Mouse (Mus musculus): Measurements from ENCODE around the gene Zfp182.

DNA sequence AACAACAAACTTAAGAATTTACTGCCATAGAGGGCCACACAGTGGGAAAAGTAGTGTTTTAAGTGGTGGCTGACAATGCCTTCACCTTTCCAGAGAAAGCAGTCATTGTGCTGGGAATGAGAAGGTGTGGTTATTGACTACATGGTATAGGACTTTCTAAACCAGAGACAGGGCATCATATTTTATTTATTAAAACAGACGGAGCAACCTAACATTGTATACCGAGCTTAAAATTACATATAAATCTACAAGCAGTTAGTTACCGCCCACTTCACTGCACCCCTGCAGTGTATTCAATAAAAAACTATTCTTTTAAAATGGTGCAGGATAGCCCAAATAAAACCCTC lies 401 bp upstream of the Zfp182 start:
- TF ChIP-seq POLR2A (IDR thresholded peaks at IDR 0.05; ENCODE audit: low read depth, low read length) (no peak), CTCF (IDR thresholded peaks at IDR 0.05; ENCODE audit: extremely low read depth, insufficient read depth, insufficient read length, insufficient replicate concordance) (no peak)
